ENCODE assay signal across 21 mouse cellular contexts in the genomic region with DNA sequence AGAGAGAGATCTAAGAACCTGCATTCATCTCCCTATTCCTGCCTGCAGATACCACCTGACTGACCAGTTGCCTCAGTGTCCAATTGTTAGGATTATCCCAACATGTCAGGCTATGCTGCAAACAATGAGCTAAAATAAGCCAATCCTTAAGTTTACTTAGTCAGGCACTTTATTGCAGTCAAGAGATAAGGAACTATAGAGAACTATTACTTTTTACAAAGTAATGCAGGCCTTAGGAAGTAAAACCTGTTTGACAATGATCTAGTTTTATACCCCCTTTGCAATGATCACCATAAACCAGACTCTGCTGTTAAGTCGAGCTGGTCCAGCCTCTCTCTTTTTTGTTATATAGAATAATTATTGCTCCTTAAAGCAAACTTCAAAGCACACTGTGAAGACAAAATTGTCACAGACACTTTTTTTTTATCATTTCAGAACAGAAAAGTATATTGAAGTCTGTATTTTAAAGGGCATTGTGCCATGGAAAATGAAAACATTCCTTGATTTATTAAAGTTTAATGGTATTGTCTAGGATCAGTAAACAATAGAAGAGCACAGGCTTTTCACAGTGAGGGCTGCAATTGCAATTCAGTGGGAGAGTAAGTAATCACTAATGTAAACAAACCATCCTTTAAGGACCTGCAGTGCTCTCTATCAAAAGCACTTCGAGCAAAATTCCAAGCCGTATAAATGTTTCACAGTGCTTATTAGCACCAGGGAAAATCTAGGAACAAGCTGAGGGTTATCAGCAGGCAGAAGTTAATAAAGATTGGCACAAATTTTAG.
"Had no signal": no experiment of that assay in that cellular context is flagged by ENCODE, and none has a peak within 500 bp of the region (broad histone marks: within the 10 kb centered on the region; RNA-seq: fewer than 3 reads in every experiment).

No protein-coding gene starts in this region.

- H3K4me3 ChIP-seq: layer of hippocampus, adult 2 months; limb, embryonic 10.5 days; limb, embryonic 13.5 days; liver, embryonic 12.5 days; liver, embryonic 15.5 days; midbrain, embryonic 15.5 days; neural tube, embryonic 12.5 days; neural tube, embryonic 15.5 days had no signal

- H3K36me3 ChIP-seq: limb, embryonic 10.5 days; limb, embryonic 13.5 days; liver, embryonic 12.5 days; liver, embryonic 15.5 days; midbrain, embryonic 15.5 days; neural tube, embryonic 12.5 days; neural tube, embryonic 15.5 days had no signal

- DNase-seq: kidney, adult 11 months; kidney, adult 9 months; kidney, postnatal 14 days; kidney, postnatal 4 days; layer of hippocampus, adult 9-11 months; liver; lung, adult 2 months; lung, postnatal 10 days; retina, postnatal 1 day; right cerebral cortex, postnatal 25 days; spleen, adult 18-20 months; thymus, postnatal 25 days had no signal

- H3K9ac ChIP-seq: limb, embryonic 13.5 days; liver, embryonic 12.5 days; liver, embryonic 15.5 days; midbrain, embryonic 15.5 days; neural tube, embryonic 12.5 days; neural tube, embryonic 15.5 days had no signal

- ATAC-seq: liver, embryonic 12.5 days; midbrain, embryonic 15.5 days had no signal

- H3K27ac ChIP-seq: layer of hippocampus, adult 2 months; limb, embryonic 10.5 days; limb, embryonic 13.5 days; liver, embryonic 12.5 days; liver, embryonic 15.5 days; macrophage; midbrain, embryonic 15.5 days; neural tube, embryonic 12.5 days; neural tube, embryonic 15.5 days had no signal

- H3K9me3 ChIP-seq: limb, embryonic 10.5 days; limb, embryonic 13.5 days; liver, embryonic 12.5 days; liver, embryonic 15.5 days; midbrain, embryonic 15.5 days; neural tube, embryonic 12.5 days; neural tube, embryonic 15.5 days had no signal

- H3K4me2 ChIP-seq: limb, embryonic 13.5 days; liver, embryonic 12.5 days; liver, embryonic 15.5 days; midbrain, embryonic 15.5 days; neural tube, embryonic 12.5 days; neural tube, embryonic 15.5 days had no signal

- H3K4me1 ChIP-seq: limb, embryonic 10.5 days; limb, embryonic 13.5 days; liver, embryonic 12.5 days; liver, embryonic 15.5 days; midbrain, embryonic 15.5 days; neural tube, embryonic 12.5 days; neural tube, embryonic 15.5 days had no signal

- H3K27me3 ChIP-seq: limb, embryonic 13.5 days; liver, embryonic 12.5 days; liver, embryonic 15.5 days; midbrain, embryonic 15.5 days; neural tube, embryonic 12.5 days; neural tube, embryonic 15.5 days had no signal
